Mouse (Mus musculus) thymus, adult 2 months (tissue): ENCODE measurements around the gene Alx1. TPM values are rescaled to one million over a fixed set of nuclear protein-coding genes. Genes with fewer than 3 reads are reported as not detected.

Experiments used
- DNase-seq: peaks from one replicate; pipeline ENCODE4 v3.0.0; 2021
- H3K27ac ChIP-seq: fragments of 200-500 bp; 2 replicates; pipeline ENCODE4 v1.5.1; 2012; ENCODE audit warnings: low read length, control low read depth; ENCODE audit not compliant: control insufficient read depth, insufficient read depth
- H3K27me3 ChIP-seq: fragments of 200-500 bp; 2 replicates; pipeline ENCODE4 v1.6.1; 2012; ENCODE audit warnings: mild to moderate bottlenecking, low read length, moderate library complexity, mixed read lengths; ENCODE audit not compliant: control insufficient read depth, insufficient read depth
- H3K36me3 ChIP-seq: fragments of 200-500 bp; 2 replicates; pipeline ENCODE4 v1.6.1; 2012; ENCODE audit warnings: mild to moderate bottlenecking, low read length, moderate library complexity; ENCODE audit not compliant: control insufficient read depth, insufficient read depth
- H3K4me1 ChIP-seq: fragments of 200-500 bp; replicated peaks from 2 replicates; pipeline ENCODE4 v1.6.1; 2012; ENCODE audit warnings: low read length; ENCODE audit not compliant: control insufficient read depth, insufficient read depth
- H3K4me3 ChIP-seq: fragments of 200-500 bp; 2 replicates; pipeline ENCODE4 v1.5.1; 2012; ENCODE audit warnings: mild to moderate bottlenecking, low read length, control low read depth, moderate library complexity; ENCODE audit not compliant: control insufficient read depth, insufficient read depth
- CTCF ChIP-seq: fragments of 200-500 bp; IDR thresholded peaks from 2 replicates; pipeline ENCODE4 v1.5.1; 2012; ENCODE audit warnings: mild to moderate bottlenecking, control low read depth, low read length, moderate library complexity, borderline replicate concordance; ENCODE audit not compliant: control insufficient read depth, poor library complexity, insufficient read depth; ENCODE audit errors: extremely low read depth
- POLR2A ChIP-seq: fragments of 200-500 bp; IDR thresholded peaks from 2 replicates; pipeline ENCODE4 v1.6.1; 2012; ENCODE audit warnings: mild to moderate bottlenecking, low read length, control low read depth, moderate library complexity; ENCODE audit not compliant: control insufficient read depth, poor library complexity, insufficient read depth; ENCODE audit errors: extremely low read depth
- WGBS: fragments of 180-500 bp; shearing (Covaris S2); methylation state at CpG from one replicate; pipeline ENCODE4 v1.1.7; 2018; 5-methylcytosine and 5-hydroxymethylcytosine counted together
- polyA plus RNA-seq: library from polyadenylated mRNA; depleted of rRNA; stranded (reverse); fragments of >200 nt; gene quantifications from 2 replicates; pipeline ENCODE4 v1.2.3, GENCODE M21; 2012; rRNA removed

The Alx1 gene
- 0.10 TPM in 1 of 2 replicates, not detected in the other for polyA plus RNA-seq

- peaks cover 11% of the 10 kb centered on the region for H3K27me3 ChIP-seq
These were observed at the start of gene Alx1 for GRCm38 (mm10) chr10:103029730-103030490. Gene Alx1 (minus strand): TSS chr10:103030215.

GRCm38 (mm10) chr10:103049593-103049992 lies 19.6 kb upstream of the Alx1 start:
- H3K4me3 ChIP-seq = no peak overlapping the region
- no peak overlapping the region for H3K27ac ChIP-seq
- no peak for DNase-seq
- no peaks in the 10 kb centered on the region for H3K4me1 ChIP-seq
- H3K36me3 ChIP-seq = no peaks in the 10 kb centered on the region
- H3K27me3 ChIP-seq = no peaks in the 10 kb centered on the region
- no peak for TF ChIP-seq POLR2A
- no peak for TF ChIP-seq CTCF
- WGBS = 93% methylated on average over 2 of the region's 2 CpGs

More at GRCm38 (mm10) chr10:103029730-103030490, at the start of gene Alx1:
- no peak for DNase-seq
- H3K4me1 ChIP-seq = no peaks in the 10 kb centered on the region
- TF ChIP-seq POLR2A (no peak), CTCF (no peak)
- 11% methylated on average over 32 of the region's 32 CpGs for WGBS
- H3K4me3 ChIP-seq = no peak within 1 kb of the TSS
- no peaks in the 10 kb centered on the region for H3K36me3 ChIP-seq
- H3K27ac ChIP-seq = no peak within 1 kb of the TSS

GRCm38 (mm10) chr10:103046623-103047022 lies 16.6 kb upstream of the Alx1 start:
- no peak for DNase-seq
- H3K4me3 ChIP-seq = no peak overlapping the region
- H3K27ac ChIP-seq = no peak overlapping the region
- TF ChIP-seq POLR2A (no peak), CTCF (no peak)
- no peaks in the 10 kb centered on the region for H3K36me3 ChIP-seq
- no peaks in the 10 kb centered on the region for H3K4me1 ChIP-seq
- no peaks in the 10 kb centered on the region for H3K27me3 ChIP-seq
- WGBS = 88% methylated on average over 3 of the region's 3 CpGs

- Histone ChIP-seq H3K36me3 (no peaks in the 10 kb centered on the region), H3K27me3 (no peaks in the 10 kb centered on the region), H3K4me1 (no peaks in the 10 kb centered on the region), H3K27ac (no peak overlapping the region), H3K4me3 (no peak overlapping the region)
- no peak for DNase-seq
- TF ChIP-seq CTCF = no peak
- 65% methylated on average over 2 of the region's 2 CpGs for WGBS
These were observed 15.0 kb upstream of the Alx1 start for GRCm38 (mm10) chr10:103045019-103045418.

- peaks cover 2% of the 10 kb centered on the region; the same call in 1 of the 2 replicates for H3K27me3 ChIP-seq
- H3K36me3 ChIP-seq = no peaks in the 10 kb centered on the region
- DNase-seq = no peak
- H3K27ac ChIP-seq = no peak overlapping the region
- TF ChIP-seq CTCF = no peak
- TF ChIP-seq POLR2A = no peak
- H3K4me3 ChIP-seq = no peak overlapping the region
- 15% methylated on average over 14 of the region's 14 CpGs for WGBS
- H3K4me1 ChIP-seq = no peaks in the 10 kb centered on the region
These were observed 5.1 kb upstream of the Alx1 start for GRCm38 (mm10) chr10:103035002-103035640.

- DNase-seq = no peak
- no peak for TF ChIP-seq POLR2A
- TF ChIP-seq CTCF = no peak
- no peak overlapping the region for H3K4me3 ChIP-seq
- 11% methylated on average over 11 of the region's 11 CpGs for WGBS
- no peak overlapping the region for H3K27ac ChIP-seq
- H3K27me3 ChIP-seq = peaks cover 11% of the 10 kb centered on the region
- H3K36me3 ChIP-seq = no peaks in the 10 kb centered on the region
- H3K4me1 ChIP-seq = no peaks in the 10 kb centered on the region
These were observed 916 bp upstream of the Alx1 start for GRCm38 (mm10) chr10:103030931-103031330.

GRCm38 (mm10) chr10:103029132-103029729 lies 784 bp downstream of the Alx1 start:
- H3K27me3 ChIP-seq = peaks cover 11% of the 10 kb centered on the region
- 7% methylated on average over 23 of the region's 23 CpGs for WGBS
- no peak overlapping the region for H3K27ac ChIP-seq
- no peak for DNase-seq
- TF ChIP-seq CTCF (no peak), POLR2A (no peak)
- no peak overlapping the region for H3K4me3 ChIP-seq
- no peaks in the 10 kb centered on the region for H3K36me3 ChIP-seq
- H3K4me1 ChIP-seq = no peaks in the 10 kb centered on the region
